Mouse (Mus musculus) embryonic facial prominence, embryonic 11.5 days (tissue): ENCODE data around the gene Fam98a. TPM values are rescaled to one million over a fixed set of nuclear protein-coding genes. Genes with fewer than 3 reads are reported as not detected.

Experiments
- ATAC-seq: fragments of 200-750 bp; cut with Nextera tagmentation; replicated peaks from 2 replicates; pipeline ENCODE4 v1.8.0; 2017; ENCODE audit warnings: low read depth; ENCODE audit not compliant: insufficient number of reproducible peaks, low FRiP score, low TSS enrichment
- DNase-seq: peaks from one replicate; pipeline ENCODE4 v3.0.0-alpha.2; 2015; ENCODE audit warnings: low spot score
- H3K27ac ChIP-seq: fragments of 300-500 bp; sonication (generic); replicated peaks from 2 replicates; pipeline ENCODE4 v1.5.1; 2014; ENCODE audit warnings: mild to moderate bottlenecking, low read depth, low read length, control low read depth
- H3K27me3 ChIP-seq: fragments of 300-500 bp; sonication (generic); 2 replicates; pipeline ENCODE4 v1.6.1; 2014; ENCODE audit warnings: mild to moderate bottlenecking, low read length, moderate library complexity, mixed read lengths; ENCODE audit not compliant: control insufficient read depth, insufficient read depth
- H3K36me3 ChIP-seq: fragments of 300-500 bp; sonication (generic); replicated peaks from 2 replicates; pipeline ENCODE4 v1.6.1; 2014; ENCODE audit warnings: low read depth, mild to moderate bottlenecking, low read length, moderate library complexity, mixed read lengths; ENCODE audit not compliant: control insufficient read depth, insufficient read depth
- H3K4me1 ChIP-seq: fragments of 300-500 bp; sonication (generic); 2 replicates; pipeline ENCODE4 v1.6.1; 2014; ENCODE audit warnings: low read length, mixed read lengths; ENCODE audit not compliant: control insufficient read depth, insufficient read depth
- H3K4me2 ChIP-seq: fragments of 300-500 bp; sonication (generic); 2 replicates; pipeline ENCODE4 v1.6.1; 2014; ENCODE audit warnings: low read depth, mild to moderate bottlenecking, control low read depth, low read length, moderate library complexity
- H3K4me3 ChIP-seq: fragments of 300-500 bp; sonication (generic); 2 replicates; pipeline ENCODE4 v1.5.1; 2014; ENCODE audit warnings: low read depth, low read length, control low read depth
- H3K9ac ChIP-seq: fragments of 300-500 bp; sonication (generic); replicated peaks from 2 replicates; pipeline ENCODE4 v1.6.1; 2014; ENCODE audit warnings: mild to moderate bottlenecking, control low read depth, low read length
- H3K9me3 ChIP-seq: fragments of 300-500 bp; sonication (generic); replicated peaks from 2 replicates; pipeline ENCODE4 v1.6.1; 2016; ENCODE audit warnings: mild to moderate bottlenecking, low read length, inconsistent platforms, mixed read lengths; ENCODE audit not compliant: control insufficient read depth
- WGBS: fragments of 180-500 bp; shearing (Covaris S2); extraction: QIAGEN DNeasy Blood & Tissue Kit; methylation state at CpG from one replicate; pipeline ENCODE4 v1.1.7; 2014; 5-methylcytosine and 5-hydroxymethylcytosine counted together
- polyA plus RNA-seq: library from polyadenylated mRNA; unstranded; fragments of >200 nt; fragmentation: Nextera tagmentation; extraction: Ambion mirVana; gene quantifications from 2 replicates; pipeline ENCODE4 v1.2.1, GENCODE M21; 2014

Fam98a gene
- polyA plus RNA-seq, 1 experiment from 2014 or later, result 8.6 TPM

DNA sequence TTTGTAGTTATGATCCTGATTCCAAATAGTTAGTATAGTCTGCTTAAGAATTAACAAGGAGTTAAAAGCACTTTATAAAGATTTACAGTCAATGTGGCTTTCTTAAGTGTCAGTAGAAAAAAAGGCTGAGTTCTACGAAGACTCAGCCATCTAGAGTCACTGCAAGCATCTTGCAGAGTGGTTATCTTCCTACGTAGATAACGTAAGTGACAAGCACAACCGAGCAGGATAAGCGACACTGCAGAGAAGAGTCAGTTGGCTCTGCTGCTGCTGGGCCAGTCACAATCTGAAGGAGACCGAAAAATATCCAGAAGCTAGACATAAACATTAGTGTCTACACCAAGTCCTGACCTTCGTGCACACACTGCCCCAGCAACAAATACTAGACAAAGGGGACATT is 8.3 kb downstream of the Fam98a start:
- DNase-seq (no peak), ATAC-seq (no peak)

DNA sequence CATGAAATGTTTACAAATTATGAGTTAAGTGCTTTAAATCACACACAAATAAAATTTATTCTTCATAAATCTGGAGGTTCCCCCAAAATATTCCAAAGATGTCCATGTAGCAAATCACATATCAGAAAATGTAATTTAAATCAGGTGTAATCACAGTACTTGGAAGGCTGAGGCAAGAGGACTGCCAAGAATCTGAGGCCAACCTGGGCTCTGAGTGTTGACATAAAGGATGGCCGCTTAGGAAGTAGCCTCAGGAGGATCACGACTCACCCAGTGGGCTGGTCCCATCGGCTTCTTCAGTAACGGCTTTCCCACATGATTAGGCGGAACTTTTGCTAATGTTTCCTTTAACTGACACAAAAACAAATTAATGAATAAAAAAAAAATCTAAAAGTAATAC is 11.9 kb downstream of the Fam98a start:
- no peak for ATAC-seq
- WGBS, result 87% methylated on average over 5 of the region's 5 CpGs
- no peaks in the 10 kb centered on the region for H3K27me3 ChIP-seq

More for the DNA sequence above, 8.3 kb downstream of the Fam98a start:
- no peaks in the 10 kb centered on the region for H3K4me1 ChIP-seq
- H3K4me3 ChIP-seq, result no peak overlapping the region
- H3K27ac ChIP-seq, result no peak overlapping the region
- H3K36me3 ChIP-seq, result no peaks in the 10 kb centered on the region; the same call in 1 of the 2 replicates
- H3K4me2 ChIP-seq, result no peak overlapping the region
- no peaks in the 10 kb centered on the region for H3K27me3 ChIP-seq
- no peaks in the 10 kb centered on the region for H3K9me3 ChIP-seq
- 89% methylated on average over 7 of the region's 7 CpGs for WGBS
- no peak overlapping the region for H3K9ac ChIP-seq

DNA sequence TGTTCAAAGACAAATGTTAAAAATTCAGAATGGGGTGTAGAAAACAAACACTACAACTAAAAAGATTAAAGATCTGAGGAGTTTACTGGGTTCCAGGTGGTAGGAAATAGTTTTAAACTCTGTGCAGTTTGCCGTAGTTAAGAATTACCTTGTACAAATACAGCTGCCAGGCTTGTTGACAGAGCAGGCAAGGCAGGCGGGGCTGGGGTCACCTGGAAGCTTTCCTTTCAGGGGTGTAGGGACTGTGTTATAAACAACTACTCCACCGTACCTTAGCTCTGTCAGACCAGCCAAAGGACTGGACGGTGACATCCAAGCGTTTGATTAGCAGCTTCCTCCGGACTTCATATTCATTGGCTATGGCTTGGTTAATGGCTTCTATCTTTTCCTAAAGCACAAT is 12.6 kb downstream of the Fam98a start:
- Histone ChIP-seq H3K9me3 (no peaks in the 10 kb centered on the region), H3K4me3 (no peak overlapping the region), H3K27ac (no peak overlapping the region), H3K4me2 (no peak overlapping the region), H3K9ac (no peak overlapping the region), H3K4me1 (no peaks in the 10 kb centered on the region; the same call in 1 of the 2 replicates), H3K36me3 (no peaks in the 10 kb centered on the region; the same call in 1 of the 2 replicates), H3K27me3 (no peaks in the 10 kb centered on the region)
- ATAC-seq (no peak), DNase-seq (no peak)
- 89% methylated on average over 6 of the region's 6 CpGs for WGBS

More for the DNA sequence above, 11.9 kb downstream of the Fam98a start:
- Histone ChIP-seq H3K36me3 (no peaks in the 10 kb centered on the region; the same call in 1 of the 2 replicates), H3K9me3 (no peaks in the 10 kb centered on the region), H3K4me3 (no peak overlapping the region), H3K27ac (no peak overlapping the region), H3K4me1 (no peaks in the 10 kb centered on the region), H3K4me2 (no peak overlapping the region), H3K9ac (no peak overlapping the region)
- DNase-seq, result no peak

DNA sequence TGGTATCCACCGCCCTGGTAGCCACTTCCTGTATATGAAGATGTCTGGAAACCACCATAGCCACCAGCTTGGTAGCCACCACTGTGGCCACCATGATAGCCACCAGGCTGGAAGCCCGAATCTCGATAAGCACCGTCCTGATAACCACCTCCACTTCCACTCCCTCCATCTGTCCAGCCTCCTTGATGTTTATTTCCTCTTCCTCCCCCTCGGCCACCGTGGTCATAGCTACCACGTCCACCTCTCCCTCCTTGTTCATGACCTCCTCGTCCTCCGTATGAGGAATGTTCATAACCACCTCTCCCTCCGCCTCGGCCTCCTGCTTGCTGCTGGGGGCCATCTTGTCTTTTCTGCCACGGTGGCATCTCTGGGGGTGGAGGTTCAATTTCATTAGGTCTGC is 13.3 kb downstream of the Fam98a start:
- H3K36me3 ChIP-seq, result no peaks in the 10 kb centered on the region; the same call in 1 of the 2 replicates
- 94% methylated on average over 12 of the region's 12 CpGs for WGBS

DNA sequence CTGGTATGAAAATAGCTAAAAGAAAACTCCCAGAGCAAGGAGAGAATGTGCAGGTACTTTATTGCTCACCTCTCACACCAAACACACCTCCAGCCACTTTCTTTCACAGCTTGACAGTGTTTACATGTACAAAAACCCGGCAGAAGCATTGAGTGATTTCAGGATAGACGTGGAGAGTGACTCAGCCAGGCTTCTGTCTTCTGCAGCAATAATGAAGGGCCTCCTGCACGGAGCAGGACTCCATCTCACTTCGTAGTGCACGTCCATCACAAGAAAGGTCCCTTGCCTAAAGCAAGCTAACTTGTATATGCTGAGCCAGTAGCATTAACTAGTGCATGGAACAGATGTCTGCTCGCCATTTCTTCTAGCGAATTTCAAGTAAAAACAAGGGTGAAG is 14.7 kb downstream of the Fam98a start:
- H3K4me3 ChIP-seq, result no peak overlapping the region
- 90% methylated on average over 7 of the region's 7 CpGs for WGBS
- ATAC-seq, result no peak

More for the DNA sequence above, 13.3 kb downstream of the Fam98a start:
- no peaks in the 10 kb centered on the region for H3K9me3 ChIP-seq
- H3K9ac ChIP-seq, result no peak overlapping the region
- H3K4me1 ChIP-seq, result no peaks in the 10 kb centered on the region; the same call in 1 of the 2 replicates
- H3K27ac ChIP-seq, result no peak overlapping the region
- no peak overlapping the region for H3K4me2 ChIP-seq
- ATAC-seq (no peak), DNase-seq (no peak)
- H3K4me3 ChIP-seq, result no peak overlapping the region
- no peaks in the 10 kb centered on the region for H3K27me3 ChIP-seq

DNA sequence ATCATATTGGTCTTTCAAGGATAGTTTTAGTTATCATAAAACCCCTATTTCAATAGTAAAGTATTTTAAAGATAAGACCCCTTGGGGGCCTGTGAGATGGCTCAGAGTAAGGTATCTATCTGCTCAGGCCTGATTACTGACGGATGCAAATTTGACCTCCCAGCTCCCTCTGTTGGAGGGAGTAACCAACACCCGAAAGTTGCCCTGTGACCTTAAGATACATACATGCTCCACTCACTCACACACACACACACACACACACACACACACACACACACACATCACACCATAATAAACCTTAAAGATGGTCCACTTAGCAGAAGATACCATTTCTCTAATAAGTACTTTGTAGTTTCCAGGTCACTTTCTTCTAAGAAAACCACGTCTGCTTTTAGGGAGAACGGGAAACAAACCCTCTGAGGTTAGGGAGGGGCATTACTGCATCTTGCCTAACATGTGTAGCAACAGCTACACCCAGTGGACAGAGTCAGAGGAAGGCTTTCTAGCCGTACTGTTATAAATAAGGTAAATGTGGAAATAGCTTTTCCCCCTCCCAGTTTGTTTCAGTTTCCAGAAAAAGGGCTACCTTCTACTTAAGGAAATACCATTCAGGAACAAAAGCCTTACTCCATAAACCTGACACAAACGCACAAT is 15.2 kb downstream of the Fam98a start:
- Histone ChIP-seq H3K4me3 (no peak overlapping the region), H3K9me3 (no peaks in the 10 kb centered on the region), H3K27ac (no peak overlapping the region), H3K36me3 (no peaks in the 10 kb centered on the region), H3K4me1 (no peaks in the 10 kb centered on the region; the same call in 1 of the 2 replicates), H3K4me2 (no peak overlapping the region), H3K27me3 (no peaks in the 10 kb centered on the region), H3K9ac (no peak overlapping the region)
- no peak for ATAC-seq
- WGBS, result 47% methylated on average over 6 of the region's 6 CpGs
- peak; percentile 57 for DNase-seq

More for the DNA sequence above, 14.7 kb downstream of the Fam98a start:
- H3K9me3 ChIP-seq, result no peaks in the 10 kb centered on the region
- no peak overlapping the region for H3K4me2 ChIP-seq
- H3K4me1 ChIP-seq, result no peaks in the 10 kb centered on the region; the same call in 1 of the 2 replicates
- no peaks in the 10 kb centered on the region; the same call in 1 of the 2 replicates for H3K36me3 ChIP-seq
- H3K27ac ChIP-seq, result no peak overlapping the region
- no peak for DNase-seq
- H3K9ac ChIP-seq, result no peak overlapping the region
- no peaks in the 10 kb centered on the region for H3K27me3 ChIP-seq

DNA sequence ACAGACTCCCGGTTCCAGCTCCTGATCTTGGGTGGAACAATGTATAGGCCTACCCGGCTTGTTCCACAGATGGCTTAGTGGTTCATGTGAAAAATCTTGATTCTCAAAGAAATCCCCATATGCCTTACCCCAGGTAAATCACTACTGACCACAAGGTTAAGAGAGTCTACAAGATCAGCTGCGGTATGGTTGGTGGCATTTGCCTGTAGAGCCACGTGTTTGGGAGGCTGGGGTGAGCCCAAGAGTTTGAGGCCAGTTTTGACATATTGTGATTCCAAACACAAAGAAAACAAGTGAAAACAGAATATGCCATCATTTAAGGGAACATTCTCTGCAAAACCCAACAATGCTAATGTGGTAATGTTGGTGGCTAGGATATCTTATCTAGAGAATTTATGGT is 16.1 kb downstream of the Fam98a start:
- 86% methylated on average over 4 of the region's 4 CpGs for WGBS
- Histone ChIP-seq H3K36me3 (no peaks in the 10 kb centered on the region), H3K9ac (no peak overlapping the region), H3K4me2 (no peak overlapping the region), H3K27me3 (no peaks in the 10 kb centered on the region), H3K4me3 (no peak overlapping the region), H3K4me1 (no peaks in the 10 kb centered on the region; the same call in 1 of the 2 replicates), H3K27ac (no peak overlapping the region), H3K9me3 (no peaks in the 10 kb centered on the region)
- ATAC-seq (no peak), DNase-seq (no peak)

DNA sequence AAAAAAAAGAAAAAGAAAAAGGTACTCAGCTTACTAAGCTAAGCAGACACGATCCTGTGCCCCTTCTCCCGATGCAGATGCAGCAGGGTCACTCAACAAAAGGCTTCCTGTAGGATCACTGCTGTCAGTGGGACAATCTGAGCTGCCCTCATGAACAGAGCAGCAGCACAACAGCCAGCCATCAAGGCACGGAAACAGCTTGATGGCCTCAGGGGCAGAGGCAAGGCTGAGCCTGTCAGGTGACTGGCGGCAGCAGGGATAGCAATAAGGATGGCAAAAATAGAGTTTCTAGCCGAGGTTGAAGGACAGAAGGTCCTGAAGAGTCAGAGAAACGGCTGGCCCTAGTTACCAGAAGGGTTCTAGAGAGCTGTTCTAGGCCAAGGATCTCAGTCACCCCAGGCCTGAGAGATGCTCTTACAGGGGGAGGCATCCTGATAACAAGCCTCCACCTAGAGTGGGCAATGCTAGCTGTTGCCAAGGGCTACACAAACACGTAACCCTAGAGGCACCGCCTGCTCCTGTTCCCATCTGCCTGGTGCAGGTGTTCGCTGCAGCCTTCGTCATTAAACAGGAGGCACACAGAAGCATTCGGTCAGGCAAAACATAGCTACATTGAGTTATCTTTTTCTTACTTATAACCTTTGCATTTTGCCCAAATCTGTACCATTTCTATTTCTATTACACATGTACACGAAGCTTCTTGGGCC is 17.3 kb downstream of the Fam98a start:
- no peaks in the 10 kb centered on the region; the same call in 1 of the 2 replicates for H3K4me1 ChIP-seq
- 55% methylated on average over 12 of the region's 12 CpGs for WGBS
- DNase-seq (no peak), ATAC-seq (peak; percentile 32; the same call in 1 of the 2 replicates)
- H3K4me2 ChIP-seq, result no peak overlapping the region
- H3K27me3 ChIP-seq, result no peaks in the 10 kb centered on the region
- no peak overlapping the region for H3K9ac ChIP-seq
- no peaks in the 10 kb centered on the region for H3K36me3 ChIP-seq
- H3K4me3 ChIP-seq, result no peak overlapping the region
- H3K27ac ChIP-seq, result no peak overlapping the region
- no peaks in the 10 kb centered on the region for H3K9me3 ChIP-seq
